ENCODE assay signal across 9 mouse cellular contexts in the genomic region with DNA sequence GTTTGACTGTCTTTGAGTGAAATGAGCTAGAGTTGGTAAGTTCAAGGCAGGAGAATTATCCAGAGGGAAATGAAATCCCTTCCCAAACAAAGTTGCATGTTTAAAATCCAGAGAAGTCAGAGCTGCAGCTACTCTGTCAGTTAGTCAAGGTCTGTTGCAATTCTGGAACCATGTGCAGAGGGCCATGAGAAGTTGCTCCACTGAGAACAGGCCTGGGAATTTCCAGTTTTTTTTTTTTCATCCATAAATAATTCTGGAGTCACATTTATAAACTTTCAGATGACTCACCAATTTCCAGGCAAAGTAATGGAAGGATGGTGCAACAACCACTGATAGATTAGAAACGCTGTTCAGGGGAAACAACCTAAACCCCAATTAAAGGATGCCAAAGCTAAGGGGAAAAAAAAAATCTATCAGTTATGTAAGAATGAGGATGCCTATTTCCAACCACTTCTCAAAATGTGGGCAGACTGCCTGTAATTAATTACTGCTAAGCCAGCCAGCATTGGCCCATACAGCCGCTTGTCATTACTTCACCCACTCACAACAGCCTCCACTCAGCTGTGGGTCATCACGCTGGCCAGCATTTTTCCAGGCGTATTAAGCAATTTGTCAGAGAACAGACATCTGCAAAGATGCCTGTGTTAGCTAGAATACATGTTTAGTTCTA.
DNase-seq lines count a peak whose midpoint lies in the region; ATAC-seq lines count a peak whose summit lies in the region.
"Had no signal": no experiment of that assay in that cellular context is flagged by ENCODE, and none has a peak within 500 bp of the region (broad histone marks: within the 10 kb centered on the region; RNA-seq: fewer than 3 reads in every experiment).

No protein-coding gene starts in this region.

- H3K9me3 ChIP-seq in stomach, embryonic 14.5 days (ENCODE audit: control insufficient read depth, low read depth, low read length): no peaks in the 10 kb centered on the region
- H3K9me3 ChIP-seq in limb, embryonic 10.5 days (replicated peaks): no peaks in the 10 kb centered on the region
- H3K9me3 ChIP-seq: midbrain, embryonic 12.5 days had no signal

- WGBS in stomach, embryonic 14.5 days: 53% methylated on average over 4 of the region's 4 CpGs
- WGBS in limb, embryonic 10.5 days: 89% methylated on average over 4 of the region's 4 CpGs

- peak; percentile 13 for DNase-seq in adrenal gland, adult 8-10 months
- no peak for DNase-seq in adrenal gland, adult 18-20 months (ENCODE audit: low spot score in 2 of 2)
- peak; percentile 4 for DNase-seq in ovary, postnatal 36 days (ENCODE audit: low spot score)
- no peak for DNase-seq in ovary, postnatal 14 days (ENCODE audit: low spot score)
- peak; percentile 74 for DNase-seq in layer of hippocampus, adult 9-11 months
- DNase-seq in limb, embryonic 10.5 days (ENCODE audit: low spot score): no peak

- H3K4me2 ChIP-seq in stomach, embryonic 14.5 days (replicated peaks; ENCODE audit: low read depth, low read length): no peak overlapping the region
- H3K4me2 ChIP-seq: midbrain, embryonic 12.5 days had no signal

- no peaks in the 10 kb centered on the region for H3K4me1 ChIP-seq in stomach, embryonic 14.5 days (ENCODE audit: control insufficient read depth, insufficient read depth, low read length)
- no peaks in the 10 kb centered on the region for H3K4me1 ChIP-seq in limb, embryonic 10.5 days
- H3K4me1 ChIP-seq: midbrain, embryonic 12.5 days had no signal

- no peak overlapping the region for H3K27ac ChIP-seq in stomach, embryonic 14.5 days (ENCODE audit: low read length)
- H3K27ac ChIP-seq in limb, embryonic 10.5 days: no peak overlapping the region
- H3K27ac ChIP-seq: midbrain, embryonic 12.5 days had no signal

- H3K9ac ChIP-seq in stomach, embryonic 14.5 days (replicated peaks; ENCODE audit: low read depth, low read length): no peak overlapping the region
- H3K9ac ChIP-seq: midbrain, embryonic 12.5 days had no signal

- no peaks in the 10 kb centered on the region for H3K27me3 ChIP-seq in stomach, embryonic 14.5 days (ENCODE audit: control insufficient read depth, insufficient read depth, low read length)
- H3K27me3 ChIP-seq in limb, embryonic 10.5 days (ENCODE audit: low read depth, poor library complexity, severe bottlenecking): no peaks in the 10 kb centered on the region
- H3K27me3 ChIP-seq: midbrain, embryonic 12.5 days had no signal

- peak; percentile 42; the same call in 1 of the 2 replicates for ATAC-seq in stomach, embryonic 14.5 days (ENCODE audit: insufficient number of reproducible peaks, insufficient read depth, low FRiP score, low read depth)
- ATAC-seq in monocyte, adult 5-6 weeks (replicated peaks; ENCODE audit: insufficient number of reproducible peaks, low FRiP score, low TSS enrichment, poor library complexity, severe bottlenecking): no peak

- no peaks in the 10 kb centered on the region for H3K36me3 ChIP-seq in stomach, embryonic 14.5 days (ENCODE audit: control insufficient read depth, insufficient read depth, low read length)
- no peaks in the 10 kb centered on the region for H3K36me3 ChIP-seq in limb, embryonic 10.5 days
- H3K36me3 ChIP-seq: midbrain, embryonic 12.5 days had no signal

- H3K4me3 ChIP-seq in stomach, embryonic 14.5 days (ENCODE audit: low read depth, low read length): no peak overlapping the region
- no peak overlapping the region for H3K4me3 ChIP-seq in limb, embryonic 10.5 days
- H3K4me3 ChIP-seq: midbrain, embryonic 12.5 days had no signal

Comparison
In these comparisons a context has a peak if more than half of its experiments do, and no peak if none do; other contexts are left out.
1. DNase-seq: peak in adrenal gland, adult 8-10 months (single experiment), ovary, postnatal 36 days (single experiment) and layer of hippocampus, adult 9-11 months (single experiment); none in adrenal gland, adult 18-20 months (0 of 2), ovary, postnatal 14 days (single experiment) and limb, embryonic 10.5 days (single experiment).